In the genomic region with DNA sequence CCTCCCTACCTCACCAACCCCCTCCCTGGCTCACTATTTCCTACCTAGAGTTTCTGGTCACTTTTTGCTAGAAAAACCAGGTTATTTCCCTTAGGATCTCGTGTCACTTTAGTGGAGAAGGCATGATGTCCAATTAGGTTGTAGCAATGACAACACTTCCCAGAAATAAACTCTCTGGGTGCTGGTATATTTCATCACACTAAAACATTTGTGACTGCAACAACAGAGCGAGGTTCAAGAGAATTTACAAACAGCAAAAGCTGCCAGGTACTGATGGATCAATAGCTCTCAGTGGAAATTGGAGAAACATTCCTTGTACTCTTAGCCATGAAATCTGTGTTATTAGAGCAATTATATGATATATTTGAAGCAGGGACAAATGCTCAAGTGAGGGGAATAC, we compare ENCODE assay signal across 35 mouse cellular contexts.
"Had no signal": no experiment of that assay in that cellular context is flagged by ENCODE, and none has a peak within 500 bp of the region (broad histone marks: within the 10 kb centered on the region; RNA-seq: fewer than 3 reads in every experiment).

No protein-coding gene starts in this region.

- H3K4me2 ChIP-seq: heart, embryonic 11.5 days; heart, embryonic 12.5 days; heart, embryonic 13.5 days; heart, embryonic 15.5 days; hindbrain, embryonic 12.5 days; hindbrain, embryonic 13.5 days; hindbrain, embryonic 14.5 days; hindbrain, embryonic 15.5 days; intestine, embryonic 15.5 days; kidney, embryonic 15.5 days had no signal

- H3K36me3 ChIP-seq: heart, embryonic 10.5 days; heart, embryonic 12.5 days; heart, embryonic 13.5 days; heart, embryonic 15.5 days; hindbrain, embryonic 10.5 days; hindbrain, embryonic 12.5 days; hindbrain, embryonic 13.5 days; hindbrain, embryonic 15.5 days; intestine, embryonic 15.5 days; kidney, embryonic 15.5 days had no signal

- DNase-seq: heart, postnatal 10 days; heart, postnatal 14 days; heart, postnatal 36 days; heart, postnatal 4 days; kidney, adult 11 months; kidney, adult 18-20 months; kidney, adult 2 months; kidney, adult 8-10 months; kidney, adult 9 months; kidney, postnatal 10 days; kidney, postnatal 14 days; kidney, postnatal 25 days; kidney, postnatal 36 days; kidney, postnatal 4 days; layer of hippocampus, adult 9-11 months; layer of hippocampus, postnatal 36 days had no signal

- H3K4me1 ChIP-seq: heart, embryonic 10.5 days; heart, embryonic 12.5 days; heart, embryonic 13.5 days; heart, embryonic 15.5 days; hindbrain, embryonic 10.5 days; hindbrain, embryonic 12.5 days; hindbrain, embryonic 13.5 days; hindbrain, embryonic 15.5 days; intestine, embryonic 15.5 days; kidney, embryonic 15.5 days had no signal

- ATAC-seq: hindbrain, embryonic 16.5 days; hindbrain, postnatal 0 days; inflammation-experienced regulatory T-cells, adult 6 months; intestine, embryonic 15.5 days; intestine, embryonic 16.5 days; intestine, postnatal 0 days had no signal

- H3K27me3 ChIP-seq: heart, embryonic 12.5 days; heart, embryonic 13.5 days; heart, embryonic 15.5 days; hindbrain, embryonic 12.5 days; hindbrain, embryonic 13.5 days; hindbrain, embryonic 15.5 days; intestine, embryonic 15.5 days; kidney, embryonic 15.5 days had no signal

- H3K9me3 ChIP-seq: heart, embryonic 10.5 days; heart, embryonic 12.5 days; heart, embryonic 13.5 days; heart, embryonic 15.5 days; hindbrain, embryonic 10.5 days; hindbrain, embryonic 12.5 days; hindbrain, embryonic 13.5 days; hindbrain, embryonic 15.5 days; intestine, embryonic 15.5 days; kidney, embryonic 15.5 days had no signal

- H3K9ac ChIP-seq: heart, embryonic 12.5 days; heart, embryonic 13.5 days; heart, embryonic 15.5 days; hindbrain, embryonic 12.5 days; hindbrain, embryonic 13.5 days; hindbrain, embryonic 14.5 days; hindbrain, embryonic 15.5 days; intestine, embryonic 15.5 days; kidney, embryonic 15.5 days had no signal

- H3K27ac ChIP-seq: heart, embryonic 10.5 days; heart, embryonic 13.5 days; heart, embryonic 15.5 days; hindbrain, embryonic 10.5 days; hindbrain, embryonic 12.5 days; hindbrain, embryonic 13.5 days; hindbrain, embryonic 14.5 days; hindbrain, embryonic 15.5 days; hindbrain, postnatal 0 days; intestine, embryonic 15.5 days; kidney, embryonic 15.5 days; kidney, postnatal 0 days; layer of hippocampus, adult 2 months had no signal

- H3K4me3 ChIP-seq: heart, embryonic 10.5 days; heart, embryonic 12.5 days; heart, embryonic 13.5 days; heart, embryonic 15.5 days; hindbrain, embryonic 10.5 days; hindbrain, embryonic 12.5 days; hindbrain, embryonic 13.5 days; hindbrain, embryonic 15.5 days; intestine, embryonic 15.5 days; kidney, embryonic 15.5 days; layer of hippocampus, adult 2 months had no signal
